Mouse (Mus musculus): ENCODE data around the gene Grn. TPM values are rescaled to one million over a fixed set of nuclear protein-coding genes. Genes with fewer than 3 reads are reported as not detected.

Gene Grn
- total RNA-seq, 2 experiments from 2014 or later, result 81.8 to 83.7 TPM

- no peak for DNase-seq (ENCODE audit: low spot score in 2 of 2)
Measured at GRCm38 (mm10) chr11:102469648-102470357, 39.7 kb downstream of the Grn start, which contains the start of gene Itga2b. Itga2b (minus strand) TSS chr11:102470122.

- DNase-seq (ENCODE audit: low spot score in 2 of 2), result no peak
Measured at GRCm38 (mm10) chr11:102475027-102475426, 44.9 kb downstream of the Grn start.

- peak in 1 of 2 experiments; percentile 8 for DNase-seq (ENCODE audit: low spot score in 2 of 2)
Measured at GRCm38 (mm10) chr11:102478671-102479070, 48.6 kb downstream of the Grn start.

- DNase-seq (ENCODE audit: low spot score in 2 of 2), result no peak
Measured at GRCm38 (mm10) chr11:102479581-102479980, 49.5 kb downstream of the Grn start.

- peak in 1 of 2 experiments; percentile 9 for DNase-seq (ENCODE audit: low spot score in 2 of 2)
Measured at GRCm38 (mm10) chr11:102480111-102480510, 50.0 kb downstream of the Grn start.

- DNase-seq (ENCODE audit: low spot score in 2 of 2), result peak in 1 of 2 experiments; percentile 23
Measured at GRCm38 (mm10) chr11:102480897-102481296, 50.8 kb downstream of the Grn start.

- no peak for DNase-seq (ENCODE audit: low spot score in 2 of 2)
Measured at GRCm38 (mm10) chr11:102481779-102482178, 51.7 kb downstream of the Grn start.

Small RNA genes lying within 50 kb of the gene (microRNA-seq; reads per million reads assigned to microRNA genes)
- 0 reads per million in 2 experiments for gene Mir6930

Other genes starting within 250 kb of the Grn start
- gene Lsm12, start 245.0 kb upstream of the Grn start, total RNA-seq (2021), result 10 to 100 TPM; 73.8 to 77.8 TPM
- gene G6pc3, start 240.7 kb upstream of the Grn start, total RNA-seq (2021), result 10 to 100 TPM; 44.4 to 45.4 TPM
- gene Hdac5, start 200.1 kb upstream of the Grn start, total RNA-seq (2021), result 100 to 1,000 TPM; 164 to 207 TPM
- 1 to 10 TPM in 1 of 2 experiments, under 1 TPM in 1; 0.94 to 1.0 TPM for gene BC030867, start 181.4 kb upstream of the Grn start, total RNA-seq (2021)
- gene Asb16, start 161.6 kb upstream of the Grn start, total RNA-seq (2021), result under 1 TPM; 0.64 to 0.76 TPM
- 10 to 100 TPM; 55.2 to 60.4 TPM for gene Tmub2, start 145.4 kb upstream of the Grn start, total RNA-seq (2021)
- 100 to 1,000 TPM; 146 to 150 TPM for gene Atxn7l3, start 133.7 kb upstream of the Grn start, total RNA-seq (2021)
- gene Ubtf, start 110.6 kb upstream of the Grn start, total RNA-seq (2021), result 100 to 1,000 TPM; 112 to 125 TPM
- gene Slc4a1, start 64.1 kb upstream of the Grn start, total RNA-seq (2021), result under 1 TPM; 0.32 to 0.54 TPM
- gene Rundc3a, start 36.9 kb upstream of the Grn start, total RNA-seq (2021), result 100 to 1,000 TPM; 356 to 431 TPM
- 10 to 100 TPM; 74.8 to 80.1 TPM for gene Slc25a39, start 22.4 kb upstream of the Grn start, total RNA-seq (2021)
- gene Fam171a2, start 17.4 kb downstream of the Grn start, total RNA-seq (2021), result 100 to 1,000 TPM; 115 TPM
- 1 to 10 TPM; 3.6 to 3.7 TPM for gene Itga2b, start 39.8 kb downstream of the Grn start, total RNA-seq (2021)
- gene Gpatch8, start 126.1 kb downstream of the Grn start, total RNA-seq (2021), result 10 to 100 TPM; 47.0 to 51.1 TPM
- gene Gm11627, start 149.1 kb downstream of the Grn start, total RNA-seq (2021), result 1 to 10 TPM; 6.0 to 7.1 TPM
- 10 to 100 TPM in 1 of 2 experiments, 1 to 10 TPM in 1; 9.3 to 10.2 TPM for gene Fzd2, start 174.1 kb downstream of the Grn start, total RNA-seq (2021)
- gene Meioc, start 233.4 kb downstream of the Grn start, total RNA-seq (2021), result not detected

Measured in layer of hippocampus, postnatal 10 days (tissue).